Mouse (Mus musculus): ENCODE measurements around the gene 4932415D10Rik.

GRCm38 (mm10) chr10:82355401-82355800, 39.0 kb upstream of the 4932415D10Rik start:
- TF ChIP-seq CTCF (IDR thresholded peaks at IDR 0.05; ENCODE audit: insufficient read depth, low read depth, low read length) (no peak), POLR2A (IDR thresholded peaks at IDR 0.05; ENCODE audit: insufficient read depth, low read depth, low read length) (no peak)
